Mouse (Mus musculus) kidney, embryonic 14.5 days (tissue): Measurements from ENCODE around the gene Pdlim1. TPM values are rescaled to one million over a fixed set of nuclear protein-coding genes. Genes with fewer than 3 reads are reported as not detected.

ENCODE experiments used
- ATAC-seq: fragments of 200-750 bp; cut with Nextera tagmentation; 2 replicates; pipeline ENCODE4 v1.8.0; 2017; ENCODE audit warnings: moderate number of reproducible peaks, mild to moderate bottlenecking, moderate TSS enrichment, moderate library complexity; ENCODE audit not compliant: low FRiP score, low TSS enrichment
- H3K27ac ChIP-seq: fragments of 300-500 bp; sonication (generic); 2 replicates; pipeline ENCODE4 v1.5.1; 2014; ENCODE audit warnings: low read depth, mild to moderate bottlenecking, low read length, moderate library complexity, mixed read lengths
- H3K27me3 ChIP-seq: fragments of 300-500 bp; sonication (generic); 2 replicates; pipeline ENCODE4 v1.6.1; 2014; ENCODE audit warnings: mild to moderate bottlenecking, low read length; ENCODE audit not compliant: control insufficient read depth, insufficient read depth
- H3K36me3 ChIP-seq: fragments of 300-500 bp; sonication (generic); 2 replicates; pipeline ENCODE4 v1.6.1; 2014; ENCODE audit warnings: low read length, mixed read lengths; ENCODE audit not compliant: control insufficient read depth, insufficient read depth
- H3K4me1 ChIP-seq: fragments of 300-500 bp; sonication (generic); 2 replicates; pipeline ENCODE4 v1.6.1; 2014; ENCODE audit warnings: low read length, mixed read lengths; ENCODE audit not compliant: control insufficient read depth, insufficient read depth
- H3K4me2 ChIP-seq: fragments of 300-500 bp; sonication (generic); replicated peaks from 2 replicates; pipeline ENCODE4 v1.6.1; 2014; ENCODE audit warnings: low read depth, mild to moderate bottlenecking, low read length
- H3K4me3 ChIP-seq: fragments of 300-500 bp; sonication (generic); 2 replicates; pipeline ENCODE4 v1.5.1; 2014; ENCODE audit warnings: mild to moderate bottlenecking, low read length
- H3K9ac ChIP-seq: fragments of 300-500 bp; sonication (generic); 2 replicates; pipeline ENCODE4 v1.6.1; 2014; ENCODE audit warnings: low read depth, mild to moderate bottlenecking, low read length, moderate library complexity
- H3K9me3 ChIP-seq: fragments of 300-500 bp; sonication (generic); 2 replicates; pipeline ENCODE4 v1.6.1; 2016; ENCODE audit warnings: low read length; ENCODE audit not compliant: control insufficient read depth
- WGBS: fragments of 180-500 bp; shearing (Covaris S2); extraction: QIAGEN DNeasy Blood & Tissue Kit; methylation state at CpG from one replicate; pipeline ENCODE4 v1.1.7; 2014; 5-methylcytosine and 5-hydroxymethylcytosine counted together
- polyA plus RNA-seq: library from polyadenylated mRNA; unstranded; fragments of >200 nt; fragmentation: Nextera tagmentation; extraction: Ambion mirVana; gene quantifications from 2 replicates; pipeline ENCODE4 v1.2.1, GENCODE M21; 2014

Pdlim1 gene
- polyA plus RNA-seq, 1 experiment from 2014 or later, result 30.8 TPM

DNA sequence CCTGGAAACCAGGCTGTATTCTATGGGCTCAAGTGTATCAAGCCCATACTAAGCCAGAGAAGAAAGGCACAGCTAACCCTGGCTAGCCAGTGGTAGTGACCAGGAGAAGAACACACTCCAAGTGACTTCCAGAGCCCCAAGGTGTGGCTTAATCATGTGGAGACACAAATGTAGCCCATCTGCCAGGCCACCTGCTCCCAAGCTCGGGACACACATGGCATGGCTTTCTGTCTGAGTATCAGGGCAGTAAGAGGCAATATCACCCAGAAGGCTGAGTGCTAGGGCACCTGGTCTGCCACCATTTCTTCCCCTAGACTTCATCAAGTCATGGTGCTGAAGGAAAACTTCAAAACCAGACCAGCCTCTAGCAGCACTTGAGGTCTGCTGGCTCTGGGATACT, 22.6 kb upstream of the Pdlim1 start:
- Histone ChIP-seq H3K27ac (no peak overlapping the region), H3K9ac (no peak overlapping the region), H3K4me2 (no peak overlapping the region), H3K9me3 (no peaks in the 10 kb centered on the region), H3K4me1 (no peaks in the 10 kb centered on the region), H3K36me3 (0 out of 2 replicates have a peak, but pooled peaks cover 3% of the 10 kb centered on the region), H3K27me3 (no peaks in the 10 kb centered on the region), H3K4me3 (no peak overlapping the region)
- 70% methylated on average over 1 of the region's 1 CpGs for WGBS
- no peak for ATAC-seq

DNA sequence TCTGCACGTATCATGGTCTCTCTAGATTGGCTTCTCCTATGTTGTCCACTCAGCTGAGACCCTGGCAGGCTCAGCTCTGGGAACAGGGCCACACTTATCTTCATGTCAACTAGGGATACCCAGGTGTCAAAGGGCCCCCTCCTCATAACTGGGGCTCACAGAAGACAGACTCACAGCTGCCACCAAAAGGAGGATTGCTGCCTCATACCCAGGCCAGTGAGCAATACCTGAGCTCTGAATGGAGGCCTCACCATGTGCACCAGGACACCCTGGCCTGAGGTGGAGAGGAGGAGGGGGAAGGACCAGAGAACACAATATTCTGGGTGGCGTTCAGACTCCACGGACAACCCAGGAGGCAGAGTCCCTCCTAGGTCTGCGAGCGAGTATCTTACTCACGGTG, 22.1 kb upstream of the Pdlim1 start:
- Histone ChIP-seq H3K9me3 (no peaks in the 10 kb centered on the region), H3K36me3 (0 out of 2 replicates have a peak, but pooled peaks cover 3% of the 10 kb centered on the region), H3K27ac (no peak overlapping the region), H3K4me3 (no peak overlapping the region), H3K4me2 (no peak overlapping the region), H3K27me3 (no peaks in the 10 kb centered on the region), H3K4me1 (no peaks in the 10 kb centered on the region), H3K9ac (no peak overlapping the region)
- no peak for ATAC-seq
- WGBS, result 96% methylated on average over 6 of the region's 6 CpGs

DNA sequence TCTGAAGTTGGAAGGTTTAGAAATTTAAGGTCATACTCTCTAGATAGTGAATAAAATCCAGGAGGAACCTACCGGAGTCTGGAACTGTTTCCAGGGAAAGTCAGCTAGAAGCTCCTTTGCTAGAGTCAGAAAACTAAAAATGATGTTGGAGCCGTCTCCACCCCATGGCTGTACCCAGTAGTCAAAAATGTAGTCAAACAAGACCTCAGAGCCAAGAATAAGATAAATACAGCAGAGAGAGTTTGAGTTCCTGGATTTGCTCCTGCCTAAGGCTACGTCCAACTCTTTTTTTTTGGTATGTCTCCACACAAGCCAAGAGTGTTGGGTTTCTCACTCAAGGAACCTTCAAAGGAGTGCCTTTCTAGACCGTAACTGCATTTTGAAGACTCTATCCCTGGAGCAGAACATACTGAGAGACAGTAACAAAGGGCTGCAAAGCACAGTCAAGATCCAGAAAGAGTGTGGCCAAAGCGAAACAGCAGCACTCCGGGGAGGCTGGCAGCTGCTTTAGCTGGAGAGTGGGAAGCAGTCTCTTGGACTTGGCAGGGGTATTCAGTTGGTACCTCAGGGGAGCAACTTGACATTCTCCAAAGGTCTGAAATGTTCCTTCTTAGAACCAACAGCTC, 18.6 kb upstream of the Pdlim1 start:
- Histone ChIP-seq H3K4me3 (no peak overlapping the region), H3K4me2 (no peak overlapping the region), H3K27ac (no peak overlapping the region), H3K9me3 (no peaks in the 10 kb centered on the region), H3K27me3 (no peaks in the 10 kb centered on the region), H3K4me1 (no peaks in the 10 kb centered on the region), H3K9ac (no peak overlapping the region), H3K36me3 (0 out of 2 replicates have a peak, but pooled peaks cover 3% of the 10 kb centered on the region)
- 80% methylated on average over 6 of the region's 6 CpGs for WGBS
- ATAC-seq, result no peak

DNA sequence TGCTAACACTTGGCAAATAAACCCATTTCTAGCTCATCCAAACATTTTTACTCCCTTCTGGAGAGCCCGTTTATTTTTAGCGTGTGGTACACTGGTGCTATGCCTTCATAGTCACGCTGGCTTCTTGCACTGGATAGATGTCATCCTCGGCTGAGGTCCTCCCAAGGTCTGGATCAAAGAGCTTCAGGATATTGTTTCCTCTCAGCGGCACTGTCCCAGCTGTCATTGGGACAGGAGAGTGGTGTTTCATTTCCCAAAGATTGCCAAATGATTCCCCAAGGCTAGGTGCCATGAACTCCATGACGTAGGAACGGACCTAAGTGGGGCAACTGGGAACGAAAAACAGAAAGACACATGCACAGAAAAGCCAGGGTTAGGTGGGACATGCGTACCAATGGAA, 16.8 kb upstream of the Pdlim1 start:
- no peaks in the 10 kb centered on the region for H3K9me3 ChIP-seq
- no peak overlapping the region for H3K9ac ChIP-seq
- no peaks in the 10 kb centered on the region for H3K27me3 ChIP-seq
- no peaks in the 10 kb centered on the region for H3K36me3 ChIP-seq
- no peak for ATAC-seq
- WGBS, result 82% methylated on average over 9 of the region's 9 CpGs
- no peak overlapping the region for H3K4me2 ChIP-seq
- H3K27ac ChIP-seq, result no peak overlapping the region
- H3K4me3 ChIP-seq, result no peak overlapping the region
- H3K4me1 ChIP-seq, result no peaks in the 10 kb centered on the region

DNA sequence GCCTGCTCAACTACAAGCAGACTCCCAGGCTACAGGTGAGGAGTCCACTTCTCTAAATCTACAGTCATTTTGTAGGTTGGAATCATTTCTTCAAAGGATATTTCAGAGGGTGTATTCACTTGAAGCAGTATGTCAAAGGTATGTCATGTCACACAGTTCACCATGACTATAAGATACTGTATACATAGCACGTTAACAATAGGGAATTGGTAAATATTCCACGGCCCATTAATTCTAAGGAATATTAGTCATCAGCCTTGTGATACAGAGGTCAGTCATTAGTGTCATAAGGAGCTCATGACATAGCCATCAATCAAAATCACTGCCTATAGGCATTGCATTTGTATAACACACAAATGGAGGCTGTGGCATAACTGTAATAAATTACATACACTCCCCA, 13.1 kb upstream of the Pdlim1 start:
- Histone ChIP-seq H3K9ac (no peak overlapping the region), H3K27ac (no peak overlapping the region), H3K4me2 (no peak overlapping the region), H3K36me3 (no peaks in the 10 kb centered on the region), H3K4me3 (no peak overlapping the region), H3K9me3 (no peaks in the 10 kb centered on the region), H3K4me1 (no peaks in the 10 kb centered on the region), H3K27me3 (no peaks in the 10 kb centered on the region)
- WGBS, result 83% methylated on average over 2 of the region's 2 CpGs
- no peak for ATAC-seq

DNA sequence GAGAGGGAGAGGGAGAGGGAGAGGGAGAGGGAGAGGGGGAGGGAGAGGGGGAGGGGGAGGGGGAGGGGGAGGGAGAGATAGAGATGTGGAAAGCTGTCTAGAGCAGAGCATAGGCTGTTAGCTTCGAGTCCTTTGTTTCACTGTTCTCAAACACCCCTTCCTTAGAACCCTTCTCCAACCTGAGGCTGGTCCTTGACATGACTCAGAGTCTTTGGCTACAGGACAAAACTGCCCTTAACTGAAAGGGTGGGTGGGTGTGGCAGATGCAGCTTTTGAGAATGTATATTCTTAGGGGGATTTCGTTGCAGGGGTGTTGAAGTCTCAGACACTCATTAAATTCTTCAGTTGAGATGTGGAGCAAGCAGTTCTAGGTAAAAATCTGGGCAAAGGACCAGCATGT, 11.8 kb upstream of the Pdlim1 start:
- H3K4me1 ChIP-seq, result no peaks in the 10 kb centered on the region
- H3K36me3 ChIP-seq, result no peaks in the 10 kb centered on the region
- no peak overlapping the region for H3K27ac ChIP-seq
- no peak for ATAC-seq
- no peak overlapping the region for H3K9ac ChIP-seq
- no peaks in the 10 kb centered on the region for H3K27me3 ChIP-seq
- no peak overlapping the region for H3K4me2 ChIP-seq
- no peaks in the 10 kb centered on the region for H3K9me3 ChIP-seq
- H3K4me3 ChIP-seq, result no peak overlapping the region
- WGBS, result 78% methylated on average over 2 of the region's 2 CpGs

DNA sequence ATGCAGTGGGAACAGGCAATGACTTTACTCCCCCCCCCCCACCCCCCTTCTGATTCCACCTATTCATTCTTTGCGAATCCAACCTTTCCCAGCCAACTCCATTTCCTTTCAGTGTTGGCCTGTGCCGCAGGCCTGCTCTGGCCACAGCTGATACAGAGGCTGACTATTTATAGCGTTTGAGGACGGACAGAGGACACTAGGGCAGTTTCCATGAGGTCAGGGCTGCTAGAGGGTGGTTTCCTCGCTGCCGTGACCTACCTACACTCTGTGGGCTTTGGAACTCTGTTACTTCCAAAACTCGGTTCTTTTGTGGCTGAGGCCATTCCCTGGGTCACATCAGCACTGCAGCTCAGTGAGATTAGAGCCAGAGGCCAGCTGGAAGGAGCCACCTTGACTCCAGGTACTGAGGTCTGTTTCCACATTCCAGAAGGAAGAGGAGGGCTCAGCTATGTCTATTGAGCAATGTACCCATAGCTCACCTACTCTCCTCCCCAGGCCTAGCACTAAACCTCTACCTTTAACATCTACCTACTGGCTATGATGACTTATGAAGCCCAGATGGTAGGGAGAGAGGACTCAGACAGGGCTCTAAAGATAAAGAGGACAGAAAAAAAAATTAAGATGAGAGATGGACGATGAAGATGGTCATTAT, 6.9 kb upstream of the Pdlim1 start:
- Histone ChIP-seq H3K4me1 (no peaks in the 10 kb centered on the region), H3K36me3 (no peaks in the 10 kb centered on the region), H3K9me3 (no peaks in the 10 kb centered on the region), H3K27ac (no peak overlapping the region), H3K9ac (no peak overlapping the region), H3K4me2 (no peak overlapping the region), H3K27me3 (no peaks in the 10 kb centered on the region), H3K4me3 (no peak overlapping the region)
- no peak for ATAC-seq
- WGBS, result 70% methylated on average over 8 of the region's 8 CpGs

DNA sequence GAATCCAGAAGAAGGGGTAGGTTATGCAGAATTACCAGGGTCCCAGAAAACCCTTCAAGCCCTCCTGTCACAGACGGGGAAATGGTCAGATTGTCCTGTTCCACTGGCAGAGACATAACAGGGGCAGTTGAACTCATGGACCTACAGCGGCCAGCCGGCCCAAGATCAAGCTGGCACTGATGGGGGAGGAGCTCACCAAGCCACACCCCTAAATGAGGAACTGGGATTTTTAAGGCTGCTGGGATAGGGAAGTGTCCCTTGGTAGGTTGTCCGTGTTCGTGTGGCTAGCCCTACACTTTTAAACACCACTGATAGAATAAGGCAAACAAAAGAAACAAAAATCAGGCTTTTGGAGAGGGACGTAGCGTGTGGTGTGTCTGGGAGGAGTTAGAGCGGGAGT, 5.9 kb upstream of the Pdlim1 start:
- no peak overlapping the region for H3K9ac ChIP-seq
- H3K4me1 ChIP-seq, result no peaks in the 10 kb centered on the region
- H3K4me2 ChIP-seq, result no peak overlapping the region
- no peaks in the 10 kb centered on the region for H3K36me3 ChIP-seq
- no peak overlapping the region for H3K4me3 ChIP-seq
- no peaks in the 10 kb centered on the region for H3K9me3 ChIP-seq
- ATAC-seq, result no peak
- no peaks in the 10 kb centered on the region for H3K27me3 ChIP-seq
- H3K27ac ChIP-seq, result no peak overlapping the region
- 91% methylated on average over 8 of the region's 8 CpGs for WGBS

DNA sequence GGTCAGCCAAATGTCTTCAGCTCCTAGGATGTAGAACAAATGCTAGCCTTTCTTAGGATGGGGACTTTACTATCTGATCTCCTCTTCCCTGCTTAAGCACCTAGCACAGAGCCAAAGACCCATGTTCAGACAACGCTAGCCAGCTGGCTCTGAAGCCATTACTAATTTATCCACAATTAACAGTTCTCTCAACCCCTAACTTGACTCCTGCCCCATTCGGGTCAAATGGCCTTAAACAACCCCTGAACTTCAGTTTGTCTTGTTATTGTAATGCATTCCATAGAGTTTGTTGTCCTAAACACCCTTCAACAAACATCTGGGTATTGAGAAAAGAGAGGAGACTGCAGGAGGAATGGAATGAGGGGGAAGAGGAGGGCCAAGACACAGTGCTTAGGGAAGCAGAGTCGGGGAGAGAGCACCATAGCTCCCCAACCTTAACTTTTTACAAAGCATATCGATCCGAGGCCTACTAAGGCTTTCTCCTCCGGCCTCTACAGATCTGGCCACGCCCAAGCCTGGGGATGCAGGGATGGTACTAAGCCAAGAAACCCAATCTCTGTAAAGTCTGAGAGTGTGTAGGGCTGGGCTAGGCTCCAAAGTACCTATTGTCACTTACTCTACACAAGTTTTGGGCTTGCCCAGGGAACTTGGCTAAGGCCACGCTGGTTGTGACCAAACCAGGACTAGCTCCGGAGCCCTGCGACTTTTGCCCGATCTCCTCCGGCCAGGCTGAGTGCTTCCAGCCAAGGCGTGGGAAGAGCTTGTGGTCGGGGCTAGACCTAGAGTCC, 4.0 kb upstream of the Pdlim1 start:
- 83% methylated on average over 14 of the region's 14 CpGs for WGBS
- no peak overlapping the region for H3K27ac ChIP-seq
- H3K4me2 ChIP-seq, result no peak overlapping the region
- no peak overlapping the region for H3K9ac ChIP-seq
- H3K4me1 ChIP-seq, result no peaks in the 10 kb centered on the region; the same call in 1 of the 2 replicates
- ATAC-seq, result no peak
- no peaks in the 10 kb centered on the region for H3K9me3 ChIP-seq
- no peaks in the 10 kb centered on the region for H3K36me3 ChIP-seq
- peaks cover 8% of the 10 kb centered on the region for H3K27me3 ChIP-seq
- H3K4me3 ChIP-seq, result no peak overlapping the region
